Mouse (Mus musculus): ENCODE data around the gene Rab3gap1.

The Rab3gap1 gene

DNA sequence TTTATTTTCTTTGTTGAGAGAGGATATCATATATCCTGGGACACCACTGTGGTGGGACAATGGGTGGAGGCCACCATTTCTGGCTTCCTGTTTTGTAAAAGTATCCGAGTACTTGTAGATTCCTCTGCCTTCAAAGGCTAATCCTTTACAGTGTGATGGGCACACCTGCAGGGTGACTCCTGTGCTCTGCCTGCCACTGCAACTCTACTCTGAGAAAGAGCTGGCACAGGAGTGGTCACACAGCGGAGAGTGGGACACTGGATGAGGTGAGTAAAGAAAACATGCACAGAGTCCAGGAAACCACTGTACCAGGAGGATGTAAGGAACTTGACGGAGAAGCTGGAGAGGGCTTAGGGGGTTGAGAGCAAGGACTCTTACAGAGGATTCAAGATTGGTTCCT, 113.7 kb downstream of the Rab3gap1 start:
- DNase-seq (ENCODE audit: low read depth, low spot score), result no peak

DNA sequence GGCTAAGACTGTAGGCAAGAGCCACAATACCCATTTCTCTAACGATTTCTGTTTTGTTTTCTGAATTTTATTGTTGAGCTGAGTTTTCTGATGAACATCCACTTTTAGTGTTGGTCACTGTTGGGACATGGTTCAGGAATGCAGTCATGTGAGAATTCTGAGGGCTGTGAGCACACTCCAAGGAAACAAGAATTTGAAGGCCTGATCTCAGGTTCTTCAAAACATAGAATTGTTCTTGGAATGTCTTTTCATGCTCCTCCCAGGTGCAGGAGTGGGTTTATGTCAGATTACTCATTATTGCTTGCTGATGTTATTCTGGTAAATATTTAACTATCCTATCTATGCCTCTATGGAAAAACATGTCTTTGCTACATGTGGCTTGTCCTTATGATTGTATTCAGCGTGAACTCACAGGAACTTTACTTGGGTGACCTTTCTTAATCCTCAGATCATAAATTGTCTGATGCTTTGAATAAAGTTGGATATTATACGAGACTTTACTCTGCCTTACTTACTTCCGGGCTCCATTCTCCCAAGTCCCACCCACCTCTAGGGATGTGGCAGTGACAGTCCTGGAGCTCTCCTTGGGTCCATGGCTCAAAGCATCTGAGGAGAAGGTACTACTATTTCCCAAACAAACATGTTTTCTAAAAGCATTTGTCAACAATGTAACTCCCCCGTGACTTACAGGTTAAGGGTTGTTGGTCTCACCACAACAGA, 114.9 kb downstream of the Rab3gap1 start:
- DNase-seq (ENCODE audit: low read depth, low spot score), result peak; percentile 48

DNA sequence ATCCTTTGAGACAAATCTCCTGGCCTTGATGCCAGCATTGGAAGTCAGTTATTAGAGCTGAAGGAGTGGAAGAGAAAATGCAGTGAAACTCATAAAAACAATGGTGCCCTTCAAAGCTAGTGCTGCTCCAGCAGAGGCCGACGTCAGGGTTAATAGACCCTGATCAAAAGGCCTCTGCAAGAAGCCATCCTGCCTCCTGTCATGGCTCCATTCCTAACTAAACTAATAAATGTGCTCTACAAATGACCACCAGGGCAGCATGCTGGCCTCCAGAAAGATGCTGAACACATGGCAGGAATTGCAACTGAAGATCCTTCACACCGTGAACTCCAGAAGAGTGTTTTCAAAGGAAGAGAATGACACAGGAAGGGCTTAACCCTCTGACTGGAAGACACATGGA, 116.8 kb downstream of the Rab3gap1 start:
- DNase-seq (ENCODE audit: low read depth, low spot score), result no peak

DNA sequence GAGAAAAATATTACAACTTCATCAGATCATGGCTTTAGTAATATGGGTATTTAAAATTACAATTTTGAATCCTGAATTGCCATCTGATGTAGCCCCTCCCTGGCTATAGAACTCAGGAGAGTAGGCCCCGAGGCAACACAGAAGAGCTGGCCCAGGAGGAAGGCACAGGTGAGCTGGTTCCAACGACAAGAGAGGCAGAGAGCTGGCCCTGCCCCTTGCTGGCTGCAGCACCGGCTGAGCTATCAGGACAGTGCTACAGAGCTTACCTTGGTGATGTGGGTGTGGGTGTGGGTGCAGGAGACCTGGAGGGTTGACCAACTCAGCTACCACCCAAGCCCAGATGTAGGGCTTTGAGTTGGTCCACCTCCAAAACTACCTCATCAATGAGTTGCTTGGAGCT, 119.7 kb downstream of the Rab3gap1 start:
- no peak for DNase-seq (ENCODE audit: low read depth, low spot score)

DNA sequence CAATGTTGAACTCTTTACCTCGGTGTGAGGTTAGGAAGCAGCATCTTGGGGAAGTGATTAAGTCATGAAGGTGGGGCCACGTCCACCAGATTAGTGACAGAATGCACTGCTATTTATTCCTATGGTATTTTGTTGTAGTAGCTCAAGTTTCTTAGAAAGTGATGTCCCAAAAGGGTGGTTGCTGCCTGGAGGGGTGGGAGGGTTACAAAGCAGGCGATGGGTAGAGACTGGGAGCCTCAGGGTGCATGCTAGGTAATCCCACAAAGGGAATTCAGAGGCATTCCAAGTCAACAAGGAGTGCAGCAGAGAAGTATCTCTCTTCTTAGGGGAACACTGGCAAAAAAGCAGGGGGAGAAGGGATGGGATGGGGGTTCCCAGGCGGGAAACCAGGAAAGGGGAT, 120.8 kb downstream of the Rab3gap1 start:
- no peak for DNase-seq (ENCODE audit: low read depth, low spot score)

DNA sequence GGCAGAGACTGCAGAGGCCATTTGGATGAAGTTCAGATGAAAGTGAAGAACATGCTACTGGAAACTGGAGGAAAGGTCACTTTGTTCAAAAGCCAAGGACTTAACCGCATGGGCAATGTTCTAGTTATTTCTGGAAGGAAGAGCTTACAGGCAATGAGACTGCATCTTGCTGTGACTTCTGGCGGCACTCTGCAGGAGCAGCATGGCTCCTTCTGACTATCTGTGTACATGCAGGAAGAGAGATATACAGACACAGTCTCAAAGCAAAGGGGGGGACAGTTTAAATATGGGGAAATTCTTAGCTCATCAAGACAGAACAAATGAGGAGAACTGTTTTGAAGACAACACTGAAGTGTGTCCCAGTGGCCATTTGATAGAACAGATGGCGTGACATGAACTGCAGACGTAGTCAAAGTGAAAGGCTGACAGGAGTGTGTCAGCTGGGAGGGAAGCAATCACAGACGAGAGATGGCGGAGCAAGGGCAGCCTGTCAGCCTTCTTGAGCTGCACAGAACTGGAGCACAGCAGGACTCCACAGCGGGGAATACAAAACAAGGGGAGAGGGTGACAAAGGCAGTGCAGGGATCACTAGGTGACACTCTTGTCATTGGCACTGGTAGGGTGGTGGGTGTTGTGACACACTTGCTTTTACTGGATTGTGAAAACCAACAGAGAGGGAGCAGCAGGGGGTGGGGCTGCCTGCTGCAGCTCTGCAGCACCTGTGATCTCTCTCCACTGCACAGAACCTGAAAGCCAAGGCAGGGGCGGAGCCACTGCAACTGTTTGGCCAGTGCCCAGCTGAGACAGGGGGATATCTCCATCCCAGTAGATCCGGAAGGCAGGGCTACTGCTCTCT, 121.5 kb downstream of the Rab3gap1 start:
- no peak for DNase-seq (ENCODE audit: low read depth, low spot score)

Measured in 3T3-L1 (cell line).